Mouse (Mus musculus) heart, embryonic 14.5 days (tissue): ENCODE data around the gene Nfic. TPM values are rescaled to one million over a fixed set of nuclear protein-coding genes. Genes with fewer than 3 reads are reported as not detected.

Experiments used
- ATAC-seq: fragments of 200-750 bp; cut with Nextera tagmentation; 2 replicates; pipeline ENCODE4 v1.8.0; 2017; ENCODE audit warnings: low read depth, moderate TSS enrichment; ENCODE audit not compliant: insufficient number of reproducible peaks, insufficient read depth, low FRiP score
- H3K27ac ChIP-seq, 2 experiments: fragments of 200-500 bp in 1 of 2; fragments of 300-500 bp in 1 of 2; sonication (generic) in 1 of 2; replicated peaks in 1 of 2; 2 replicates each; pipeline ENCODE4 v1.5.1; 2012 to 2014; ENCODE audit warnings: low read depth in 2 of 2, low read length in 2 of 2, control low read depth in 1 of 2, mild to moderate bottlenecking in 1 of 2, mixed read lengths in 1 of 2; ENCODE audit not compliant: control insufficient read depth in 1 of 2, insufficient read depth in 1 of 2
- H3K27me3 ChIP-seq: fragments of 300-500 bp; sonication (generic); 2 replicates; pipeline ENCODE4 v1.6.1; 2014; ENCODE audit warnings: mild to moderate bottlenecking, low read length, control low read depth; ENCODE audit not compliant: control insufficient read depth, insufficient read depth
- H3K36me3 ChIP-seq: fragments of 300-500 bp; sonication (generic); 2 replicates; pipeline ENCODE4 v1.6.1; 2014; ENCODE audit warnings: mild to moderate bottlenecking, control low read depth, low read length, mixed read lengths; ENCODE audit not compliant: control insufficient read depth, insufficient read depth
- H3K4me1 ChIP-seq, 2 experiments: fragments of 200-500 bp in 1 of 2; fragments of 300-500 bp in 1 of 2; sonication (generic) in 1 of 2; 2 replicates each; pipeline ENCODE4 v1.6.1; 2012 to 2014; ENCODE audit warnings: low read length in 2 of 2, control low read depth in 1 of 2, mixed read lengths in 1 of 2; ENCODE audit not compliant: control insufficient read depth in 2 of 2, insufficient read depth in 2 of 2
- H3K4me2 ChIP-seq: fragments of 300-500 bp; sonication (generic); 2 replicates; pipeline ENCODE4 v1.6.1; 2014; ENCODE audit warnings: mild to moderate bottlenecking, low read length
- H3K4me3 ChIP-seq, 2 experiments: fragments of 200-500 bp in 1 of 2; fragments of 300-500 bp in 1 of 2; sonication (generic) in 1 of 2; 2 replicates each; pipeline ENCODE4 v1.5.1; 2012 to 2014; ENCODE audit warnings: low read length in 2 of 2, mild to moderate bottlenecking in 2 of 2, control low read depth in 1 of 2, low read depth in 1 of 2, moderate library complexity in 1 of 2; ENCODE audit not compliant: control insufficient read depth in 1 of 2, insufficient read depth in 1 of 2
- H3K9ac ChIP-seq: fragments of 300-500 bp; sonication (generic); 2 replicates; pipeline ENCODE4 v1.6.1; 2014; ENCODE audit warnings: mild to moderate bottlenecking, low read length
- H3K9me3 ChIP-seq: fragments of 300-500 bp; sonication (generic); 2 replicates; pipeline ENCODE4 v1.6.1; 2016; ENCODE audit warnings: low read length, control low read depth; ENCODE audit not compliant: control insufficient read depth
- WGBS: fragments of 180-500 bp; shearing (Covaris S2); extraction: QIAGEN DNeasy Blood & Tissue Kit; methylation state at CpG from one replicate; pipeline ENCODE4 v1.1.7; 2014; 5-methylcytosine and 5-hydroxymethylcytosine counted together
- polyA plus RNA-seq: library from polyadenylated mRNA; unstranded; fragments of >200 nt; fragmentation: Nextera tagmentation; extraction: Ambion mirVana; gene quantifications from 2 replicates; pipeline ENCODE4 v1.2.1, GENCODE M21; 2014

Gene Nfic
- polyA plus RNA-seq, 1 experiment from 2014 or later = 47.0 TPM

DNA sequence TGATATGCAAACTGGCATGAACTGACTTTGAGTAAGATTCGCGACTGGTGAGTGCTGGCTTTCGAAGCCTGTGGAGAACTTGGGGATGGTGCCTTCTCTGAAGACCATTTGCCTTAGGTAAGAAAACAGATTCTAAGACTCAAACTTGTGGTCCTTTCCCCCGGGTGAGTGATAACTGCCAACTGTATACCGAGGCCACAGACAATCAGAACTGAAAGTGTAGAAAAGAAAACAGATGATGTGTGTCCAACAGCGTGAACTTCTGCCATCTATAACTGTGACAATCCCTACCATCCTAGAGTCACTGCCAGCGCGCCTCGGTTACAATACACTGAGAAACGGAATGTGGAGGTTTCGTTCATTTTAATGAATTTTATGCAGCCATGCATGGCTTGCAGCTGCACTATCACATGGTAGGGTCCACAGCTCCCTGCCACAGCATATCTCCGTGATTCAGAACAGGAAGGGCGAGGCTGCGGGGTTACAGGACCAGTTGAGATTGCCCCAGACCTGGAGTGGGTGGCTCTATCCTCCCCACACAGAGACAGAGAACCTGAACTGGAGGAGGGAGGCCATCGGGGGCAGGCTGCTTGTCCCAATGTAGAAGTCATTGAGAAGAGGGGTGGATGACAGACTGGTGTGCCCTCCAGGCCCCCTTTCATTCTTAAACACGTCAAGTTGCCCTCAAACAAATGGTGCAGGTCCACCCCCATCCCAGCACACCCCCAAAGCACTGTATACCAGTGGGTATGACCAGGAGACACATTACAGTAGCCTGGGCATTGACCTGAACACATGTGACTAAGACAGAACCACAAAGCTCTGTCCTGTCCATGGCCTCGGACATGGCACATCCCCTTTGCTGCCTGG, 42.2 kb upstream of the Nfic start:
- Histone ChIP-seq H3K9me3 (no peaks in the 10 kb centered on the region), H3K4me2 (peak overlapping the region; percentile 59), H3K27me3 (no peaks in the 10 kb centered on the region), H3K9ac (no peak overlapping the region), H3K4me1 (peaks cover 9 to 12% of the 10 kb centered on the region in 2 experiments; a peak in 3 of 4 replicates), H3K27ac (no peak overlapping the region), H3K4me3 (no peak overlapping the region), H3K36me3 (peaks cover 8% of the 10 kb centered on the region)
- no peak for ATAC-seq
- WGBS = 74% methylated on average over 17 of the region's 17 CpGs

DNA sequence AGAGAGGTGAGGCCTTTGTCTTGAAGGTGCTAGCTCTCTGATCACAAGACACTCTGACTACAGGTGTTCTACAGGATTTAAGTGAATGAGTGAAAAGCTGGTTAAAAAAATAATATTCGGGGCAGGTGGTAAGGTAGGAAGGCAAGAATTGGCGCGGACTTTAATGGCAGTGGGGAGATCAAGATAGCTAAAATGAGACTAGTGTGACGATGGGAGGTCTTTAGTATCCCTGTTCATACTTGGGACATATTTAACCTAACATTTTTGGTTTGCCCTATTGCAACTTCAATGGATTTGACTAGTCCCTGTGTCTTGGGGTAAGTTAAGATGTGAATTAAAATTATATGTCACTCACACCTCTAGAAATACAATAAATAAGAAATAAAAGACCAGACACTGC, 41.5 kb upstream of the Nfic start:
- ATAC-seq = no peak
- peaks cover 15% of the 10 kb centered on the region for H3K36me3 ChIP-seq
- H3K27ac ChIP-seq = peak overlapping the region in 1 of 2 experiments; percentile 74; a peak in 1 of 4 replicates
- peak overlapping the region; percentile 62 for H3K9ac ChIP-seq
- H3K4me3 ChIP-seq = peak overlapping the region in 1 of 2 experiments; percentile 72; a peak in 2 of 4 replicates
- H3K4me1 ChIP-seq = peaks cover 9 to 12% of the 10 kb centered on the region in 2 experiments; a peak in 3 of 4 replicates
- no peaks in the 10 kb centered on the region for H3K9me3 ChIP-seq
- WGBS = 32% methylated on average over 4 of the region's 4 CpGs
- no peaks in the 10 kb centered on the region for H3K27me3 ChIP-seq
- peak overlapping the region; percentile 59 for H3K4me2 ChIP-seq

GRCm38 (mm10) chr10:81496264-81496901, 40.9 kb upstream of the Nfic start, which contains the start of gene Ncln:
Ncln (minus strand) TSS chr10:81496392.
- peak; percentile 93 for ATAC-seq
- WGBS = under 1% methylated on average over 40 of the region's 45 CpGs
- peak within 1 kb of the TSS; percentile 72 to 90 for H3K4me3 ChIP-seq

GRCm38 (mm10) chr10:81495616-81496263, 40.3 kb upstream of the Nfic start:
- H3K4me1 ChIP-seq = peaks cover 9 to 12% of the 10 kb centered on the region in 2 experiments; a peak in 3 of 4 replicates
- no peak; the same call in 1 of the 2 replicates for ATAC-seq
- peak overlapping the region; percentile 84 for H3K4me2 ChIP-seq
- H3K27ac ChIP-seq = peak overlapping the region in 1 of 2 experiments; percentile 74; a peak in 2 of 4 replicates
- peaks cover 27% of the 10 kb centered on the region for H3K36me3 ChIP-seq
- peak overlapping the region; percentile 88 for H3K9ac ChIP-seq
- peak overlapping the region; percentile 72 to 90 for H3K4me3 ChIP-seq
- H3K27me3 ChIP-seq = no peaks in the 10 kb centered on the region
- WGBS = under 1% methylated on average over 40 of the region's 41 CpGs
- no peaks in the 10 kb centered on the region for H3K9me3 ChIP-seq

More at GRCm38 (mm10) chr10:81496264-81496901, 40.9 kb upstream of the Nfic start, which contains the start of gene Ncln:
- no peaks in the 10 kb centered on the region for H3K9me3 ChIP-seq
- peak within 1 kb of the TSS; percentile 88 for H3K9ac ChIP-seq
- H3K27me3 ChIP-seq = no peaks in the 10 kb centered on the region
- peak within 1 kb of the TSS; percentile 84 for H3K4me2 ChIP-seq
- H3K27ac ChIP-seq = peak within 1 kb of the TSS; percentile 74 to 76
- H3K4me1 ChIP-seq = peaks cover 9 to 12% of the 10 kb centered on the region in 2 experiments; a peak in 3 of 4 replicates
- H3K36me3 ChIP-seq = peaks cover 20% of the 10 kb centered on the region

DNA sequence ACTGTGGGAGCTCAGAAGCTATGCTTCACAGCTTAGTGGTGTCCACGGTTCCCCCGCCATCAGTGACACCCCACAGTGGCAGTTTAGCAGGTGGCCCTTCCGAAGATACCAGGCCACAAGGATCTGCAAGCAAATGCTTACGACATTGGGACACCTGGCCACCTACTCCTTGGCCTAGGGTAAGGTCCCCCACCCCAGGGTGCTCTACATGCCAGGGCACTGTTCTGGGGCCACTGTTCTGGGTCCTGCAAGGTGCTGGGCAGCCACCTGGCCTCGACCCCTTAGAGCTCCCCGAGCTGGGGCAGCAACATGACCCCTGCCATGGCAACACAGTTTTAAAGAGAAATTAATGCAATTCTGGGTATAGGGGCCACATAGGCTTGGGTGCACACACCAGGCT, 39.7 kb upstream of the Nfic start:
- Histone ChIP-seq H3K27ac (no peak overlapping the region), H3K4me2 (peak overlapping the region; percentile 84), H3K27me3 (no peaks in the 10 kb centered on the region), H3K36me3 (peaks cover 33% of the 10 kb centered on the region), H3K9me3 (no peaks in the 10 kb centered on the region), H3K4me3 (peak overlapping the region; percentile 72 to 90), H3K9ac (peak overlapping the region; percentile 88), H3K4me1 (peaks cover 9 to 12% of the 10 kb centered on the region in 2 experiments; a peak in 3 of 4 replicates)
- 74% methylated on average over 6 of the region's 6 CpGs for WGBS
- ATAC-seq = no peak

GRCm38 (mm10) chr10:81494260-81495041, 39.0 kb upstream of the Nfic start:
- ATAC-seq = no peak
- WGBS = 85% methylated on average over 11 of the region's 11 CpGs
- no peaks in the 10 kb centered on the region for H3K9me3 ChIP-seq
- H3K36me3 ChIP-seq = peaks cover 40% of the 10 kb centered on the region
- H3K4me3 ChIP-seq = no peak overlapping the region; a peak in 1 of 4 replicates
- no peak overlapping the region for H3K4me2 ChIP-seq
- H3K4me1 ChIP-seq = peaks cover 9 to 12% of the 10 kb centered on the region in 2 experiments; a peak in 3 of 4 replicates
- H3K27ac ChIP-seq = no peak overlapping the region
- H3K9ac ChIP-seq = no peak overlapping the region
- no peaks in the 10 kb centered on the region for H3K27me3 ChIP-seq
